Comparison of ENCODE assay signal across 15 mouse cellular contexts in genomic region chr11:97665431-97665830, GRCm38 (mm10). TPM values are rescaled to one million over a fixed set of nuclear protein-coding genes. Genes with fewer than 3 reads are reported as not detected.
DNase-seq lines count a peak whose midpoint lies in the region; ATAC-seq lines count a peak whose summit lies in the region.
"Had no signal": no experiment of that assay in that cellular context is flagged by ENCODE, and none has a peak within 500 bp of the region (broad histone marks: within the 10 kb centered on the region; RNA-seq: fewer than 3 reads in every experiment).

No protein-coding gene starts in this region.

- H3K4me1 ChIP-seq in kidney, embryonic 16.5 days (ENCODE audit: insufficient read depth, low read length) = peaks cover 56% of the 10 kb centered on the region
- peaks cover 35% of the 10 kb centered on the region for H3K4me1 ChIP-seq in hindbrain, embryonic 14.5 days (replicated peaks; ENCODE audit: control insufficient read depth, insufficient read depth, low read length)
- peaks cover 44% of the 10 kb centered on the region for H3K4me1 ChIP-seq in midbrain, embryonic 14.5 days (ENCODE audit: control insufficient read depth, insufficient read depth, low read length)

- no peak overlapping the region for H3K9ac ChIP-seq in kidney, embryonic 16.5 days (replicated peaks; ENCODE audit: low read length)
- no peak overlapping the region for H3K9ac ChIP-seq in hindbrain, embryonic 14.5 days
- no peak overlapping the region for H3K9ac ChIP-seq in midbrain, embryonic 14.5 days (replicated peaks; ENCODE audit: low read length)

- peaks cover 34% of the 10 kb centered on the region for H3K36me3 ChIP-seq in kidney, embryonic 16.5 days (ENCODE audit: insufficient read depth, low read length)
- peaks cover 34% of the 10 kb centered on the region for H3K36me3 ChIP-seq in hindbrain, embryonic 14.5 days (replicated peaks; ENCODE audit: control insufficient read depth, insufficient read depth)
- H3K36me3 ChIP-seq in midbrain, embryonic 14.5 days (ENCODE audit: control insufficient read depth, insufficient read depth, low read length) = peaks cover 30% of the 10 kb centered on the region

- H3K4me3 ChIP-seq in kidney, embryonic 16.5 days (ENCODE audit: low read length) = peak overlapping the region; percentile 87; the same call in 1 of the 2 replicates
- H3K4me3 ChIP-seq in hindbrain, embryonic 14.5 days (replicated peaks; ENCODE audit: low read length) = no peak overlapping the region
- no peak overlapping the region for H3K4me3 ChIP-seq in midbrain, embryonic 14.5 days (replicated peaks; ENCODE audit: low read depth, low read length)

- no peak for ATAC-seq in kidney, embryonic 16.5 days (ENCODE audit: low FRiP score, low TSS enrichment)
- ATAC-seq in hindbrain, embryonic 14.5 days (ENCODE audit: low FRiP score) = no peak
- no peak for ATAC-seq in midbrain, embryonic 14.5 days (ENCODE audit: low FRiP score, low TSS enrichment)

- DNase-seq in cerebellum, adult 11-12 months = peak; percentile 54
- no peak for DNase-seq in cerebellum, adult 18-20 months
- DNase-seq in kidney, adult 18-20 months = no peak
- DNase-seq in hindbrain, embryonic 14.5 days (ENCODE audit: low spot score) = no peak
- DNase-seq in midbrain, embryonic 14.5 days = no peak
- no peak for DNase-seq in urinary bladder, adult 18-20 months (ENCODE audit: low spot score in 2 of 2)
- no peak for DNase-seq in yolk sac, embryonic 10.5 days (ENCODE audit: low spot score)
- DNase-seq: cerebellum, postnatal 25 days; heart, adult 2 months; kidney, adult 11 months; left cerebral cortex, postnatal 4 days; lung, postnatal 14 days; right cerebral cortex, postnatal 14 days had no signal

- no peak overlapping the region for H3K27ac ChIP-seq in kidney, embryonic 16.5 days (ENCODE audit: low read length)
- H3K27ac ChIP-seq in hindbrain, embryonic 14.5 days = no peak overlapping the region
- no peak overlapping the region for H3K27ac ChIP-seq in midbrain, embryonic 14.5 days (replicated peaks; ENCODE audit: low read depth, low read length)
- H3K27ac ChIP-seq: stomach, postnatal 0 days had no signal

- no peak overlapping the region for H3K4me2 ChIP-seq in kidney, embryonic 16.5 days (replicated peaks; ENCODE audit: low read depth, low read length)
- peak overlapping the region; percentile 72 for H3K4me2 ChIP-seq in hindbrain, embryonic 14.5 days (replicated peaks)
- peak overlapping the region; percentile 79; the same call in 1 of the 2 replicates for H3K4me2 ChIP-seq in midbrain, embryonic 14.5 days (ENCODE audit: low read length)

- no peaks in the 10 kb centered on the region; the same call in none of the 2 replicates for H3K27me3 ChIP-seq in kidney, embryonic 16.5 days (ENCODE audit: insufficient read depth, low read length)
- H3K27me3 ChIP-seq in hindbrain, embryonic 14.5 days (ENCODE audit: control insufficient read depth, insufficient read depth, low read length) = peaks cover 19% of the 10 kb centered on the region
- peaks cover 18% of the 10 kb centered on the region for H3K27me3 ChIP-seq in midbrain, embryonic 14.5 days (ENCODE audit: control insufficient read depth, insufficient read depth, low read length)

- WGBS in kidney, embryonic 16.5 days = 91% methylated on average over 13 of the region's 13 CpGs
- WGBS in hindbrain, embryonic 14.5 days = 85% methylated on average over 13 of the region's 13 CpGs
- WGBS in midbrain, embryonic 14.5 days = 88% methylated on average over 13 of the region's 13 CpGs

- H3K9me3 ChIP-seq in kidney, embryonic 16.5 days (ENCODE audit: low read length) = no peaks in the 10 kb centered on the region
- H3K9me3 ChIP-seq in hindbrain, embryonic 14.5 days (ENCODE audit: control insufficient read depth, low read length) = no peaks in the 10 kb centered on the region
- H3K9me3 ChIP-seq in midbrain, embryonic 14.5 days (ENCODE audit: control insufficient read depth, low read length) = no peaks in the 10 kb centered on the region

RNA-seq across cellular contexts. Expression of gene Mllt6, which starts 2.2 kb away (rescaled TPM):
- polyA plus RNA-seq in kidney, embryonic 16.5 days (2015; fragmentation: Nextera tagmentation; extraction: Ambion mirVana) = 4.1 and 5.5 TPM in 2 replicates
- polyA plus RNA-seq in hindbrain, embryonic 14.5 days (2014; fragmentation: Nextera tagmentation; extraction: Ambion mirVana) = 5.0 TPM in 2 replicates
- polyA plus RNA-seq in midbrain, embryonic 14.5 days (2014; fragmentation: Nextera tagmentation; extraction: Ambion mirVana) = 6.2 and 9.0 TPM in 2 replicates

RNA-seq across cellular contexts. Expression of gene Cisd3, which starts 20.2 kb away (rescaled TPM):
- polyA plus RNA-seq in kidney, embryonic 16.5 days (2015; fragmentation: Nextera tagmentation; extraction: Ambion mirVana) = 47.3 and 53.1 TPM in 2 replicates
- 27.7 and 34.7 TPM in 2 replicates for polyA plus RNA-seq in hindbrain, embryonic 14.5 days (2014; fragmentation: Nextera tagmentation; extraction: Ambion mirVana)
- 17.4 and 21.8 TPM in 2 replicates for polyA plus RNA-seq in midbrain, embryonic 14.5 days (2014; fragmentation: Nextera tagmentation; extraction: Ambion mirVana)

RNA-seq across cellular contexts. Expression of gene Pcgf2, which starts 34.9 kb away (rescaled TPM):
- polyA plus RNA-seq in kidney, embryonic 16.5 days (2015; fragmentation: Nextera tagmentation; extraction: Ambion mirVana) = 12.3 and 16.3 TPM in 2 replicates
- 22.0 and 23.4 TPM in 2 replicates for polyA plus RNA-seq in hindbrain, embryonic 14.5 days (2014; fragmentation: Nextera tagmentation; extraction: Ambion mirVana)
- 25.5 and 31.2 TPM in 2 replicates for polyA plus RNA-seq in midbrain, embryonic 14.5 days (2014; fragmentation: Nextera tagmentation; extraction: Ambion mirVana)

RNA-seq across cellular contexts. Expression of gene Epop, which starts 35.9 kb away (rescaled TPM):
- 2.3 and 2.5 TPM in 2 replicates for polyA plus RNA-seq in kidney, embryonic 16.5 days (2015; fragmentation: Nextera tagmentation; extraction: Ambion mirVana)
- 1.8 and 2.6 TPM in 2 replicates for polyA plus RNA-seq in hindbrain, embryonic 14.5 days (2014; fragmentation: Nextera tagmentation; extraction: Ambion mirVana)
- 1.9 and 2.8 TPM in 2 replicates for polyA plus RNA-seq in midbrain, embryonic 14.5 days (2014; fragmentation: Nextera tagmentation; extraction: Ambion mirVana)

RNA-seq across cellular contexts. Expression of gene Psmb3, which starts 37.8 kb away (rescaled TPM):
- 478 and 503 TPM in 2 replicates for polyA plus RNA-seq in kidney, embryonic 16.5 days (2015; fragmentation: Nextera tagmentation; extraction: Ambion mirVana)
- polyA plus RNA-seq in hindbrain, embryonic 14.5 days (2014; fragmentation: Nextera tagmentation; extraction: Ambion mirVana) = 436 and 489 TPM in 2 replicates
- 456 and 503 TPM in 2 replicates for polyA plus RNA-seq in midbrain, embryonic 14.5 days (2014; fragmentation: Nextera tagmentation; extraction: Ambion mirVana)
